Mouse (Mus musculus) lung, embryonic 15.5 days (tissue): ENCODE measurements around the gene Dgat2. TPM values are rescaled to one million over a fixed set of nuclear protein-coding genes. Genes with fewer than 3 reads are reported as not detected.

Experiments used
- polyA plus RNA-seq: library from polyadenylated mRNA; unstranded; fragments of >200 nt; fragmentation: Nextera tagmentation; extraction: Ambion mirVana; gene quantifications from 2 replicates; pipeline ENCODE4 v1.2.1, GENCODE M21; 2015

Gene Dgat2
- polyA plus RNA-seq, 1 experiment from 2014 or later: 34.7 TPM

Other genes starting within 250 kb of the Dgat2 start
- 21.8 and 23.7 TPM in 2 replicates for gene Uvrag, start 41.6 kb downstream of the Dgat2 start, polyA plus RNA-seq
- 1.1 and 1.5 TPM in 2 replicates for gene Mogat2, start 55.9 kb upstream of the Dgat2 start, polyA plus RNA-seq
- gene Map6, start 84.7 kb upstream of the Dgat2 start, polyA plus RNA-seq: 2.6 and 3.5 TPM in 2 replicates
- gene Serpinh1, start 170.5 kb upstream of the Dgat2 start, polyA plus RNA-seq: 1,817 and 1,834 TPM in 2 replicates
- gene Gdpd5, start 198.7 kb upstream of the Dgat2 start, polyA plus RNA-seq: 20.7 and 22.0 TPM in 2 replicates